Mouse (Mus musculus): ENCODE data around the gene Hcfc2.

- TF ChIP-seq CTCF (conservative IDR thresholded peaks at IDR 0.05; ENCODE audit: insufficient read depth, insufficient read length, low read depth, low read length) (no peak), POLR2A (IDR thresholded peaks at IDR 0.05; ENCODE audit: low read depth, low read length) (no peak)
Measured at GRCm38 (mm10) chr10:82690494-82690893, 5.5 kb upstream of the Hcfc2 start, which contains the start of gene Glt8d2.

All from kidney, adult 2 months (tissue).